ENCODE assay signal across 34 mouse cellular contexts in genomic region chr10:61402911-61403310, GRCm38 (mm10). TPM values are rescaled to one million over a fixed set of nuclear protein-coding genes. Genes with fewer than 3 reads are reported as not detected.
A peak's percentile ranks its signal among the peaks of the same experiment; 100 is the strongest.
DNase-seq lines count a peak whose midpoint lies in the region; ATAC-seq and TF ChIP-seq lines count a peak whose summit lies in the region.
"Had no signal": no experiment of that assay in that cellular context is flagged by ENCODE, and none has a peak within 500 bp of the region (broad histone marks: within the 10 kb centered on the region; RNA-seq: fewer than 3 reads in every experiment).

No protein-coding gene starts in this region.

- intact Hi-C loops in left cerebral cortex, postnatal 36 days (cut with DNase I): loop anchor here (5.0 kb wide), 1 partner anchor 206 kb away; no protein-coding TSS in a partner anchor

- no peaks in the 10 kb centered on the region for H3K36me3 ChIP-seq in hindbrain, postnatal 0 days (ENCODE audit: insufficient read depth, low read length)
- no peaks in the 10 kb centered on the region for H3K36me3 ChIP-seq in hindbrain, embryonic 16.5 days (ENCODE audit: control insufficient read depth, insufficient read depth, low read length)
- H3K36me3 ChIP-seq in lung, postnatal 0 days (ENCODE audit: insufficient read depth, low read length): no peaks in the 10 kb centered on the region
- H3K36me3 ChIP-seq: forebrain, embryonic 12.5 days; hindbrain, embryonic 10.5 days; hindbrain, embryonic 15.5 days; intestine, embryonic 15.5 days; neural tube, embryonic 12.5 days had no signal

- H3K4me2 ChIP-seq in hindbrain, postnatal 0 days (ENCODE audit: low read depth, low read length): no peak overlapping the region
- H3K4me2 ChIP-seq in hindbrain, embryonic 16.5 days (ENCODE audit: low read length): no peak overlapping the region
- no peak overlapping the region for H3K4me2 ChIP-seq in lung, postnatal 0 days (replicated peaks; ENCODE audit: low read depth, low read length)
- H3K4me2 ChIP-seq: forebrain, embryonic 12.5 days; hindbrain, embryonic 15.5 days; intestine, embryonic 15.5 days; lung, embryonic 14.5 days; midbrain, embryonic 11.5 days; neural tube, embryonic 12.5 days had no signal

- TF ChIP-seq EP300 in lung, postnatal 0 days (IDR thresholded peaks at IDR 0.05): no peak

- WGBS in hindbrain, postnatal 0 days: 51% methylated on average over 2 of the region's 2 CpGs
- WGBS in hindbrain, embryonic 16.5 days: 77% methylated on average over 2 of the region's 2 CpGs
- WGBS in lung, postnatal 0 days: 48% methylated on average over 2 of the region's 2 CpGs

- no peaks in the 10 kb centered on the region for H3K9me3 ChIP-seq in hindbrain, postnatal 0 days (ENCODE audit: low read length)
- H3K9me3 ChIP-seq in hindbrain, embryonic 16.5 days (ENCODE audit: control insufficient read depth, low read length): no peaks in the 10 kb centered on the region
- H3K9me3 ChIP-seq in lung, postnatal 0 days (ENCODE audit: low read length): no peaks in the 10 kb centered on the region
- H3K9me3 ChIP-seq: forebrain, embryonic 12.5 days; hindbrain, embryonic 15.5 days; intestine, embryonic 15.5 days; neural tube, embryonic 12.5 days had no signal

- DNase-seq in adrenal gland, postnatal 10 days: peak; percentile 66
- no peak for DNase-seq in adrenal gland, adult 18-20 months (ENCODE audit: low spot score in 2 of 2)
- peak; percentile 44 for DNase-seq in hindbrain, postnatal 0 days (ENCODE audit: low spot score)
- DNase-seq in lung, postnatal 0 days (ENCODE audit: low spot score): peak; percentile 29
- DNase-seq in lung, postnatal 4 days: no peak
- peak; percentile 47 for DNase-seq in R1 (ENCODE audit: low read depth, low spot score)
- no peak for DNase-seq in left cerebral cortex, postnatal 36 days (ENCODE audit: low spot score in 2 of 2)
- DNase-seq: adrenal gland, adult 8-10 months; cerebellum, adult 2 months; forebrain, postnatal 0 days; gastrocnemius, postnatal 14 days; heart, adult 11 months; heart, postnatal 14 days; kidney, adult 8-10 months; kidney, postnatal 25 days; left cerebral cortex, postnatal 4 days; lung, embryonic 14.5 days; right cerebral cortex, adult 18-20 months; spleen, adult 18-20 months; thymus, adult 2 months; thymus, postnatal 36 days had no signal

- H3K4me1 ChIP-seq in hindbrain, postnatal 0 days (ENCODE audit: insufficient read depth, low read length): no peaks in the 10 kb centered on the region
- H3K4me1 ChIP-seq in hindbrain, embryonic 16.5 days (ENCODE audit: control insufficient read depth, insufficient read depth, low read depth, low read length): no peaks in the 10 kb centered on the region
- H3K4me1 ChIP-seq in lung, postnatal 0 days (ENCODE audit: insufficient read depth, low read depth, low read length): no peaks in the 10 kb centered on the region
- H3K4me1 ChIP-seq: forebrain, embryonic 12.5 days; neural tube, embryonic 12.5 days had no signal

- no peak for TF ChIP-seq CTCF in hindbrain, postnatal 0 days (IDR thresholded peaks at IDR 0.05; ENCODE audit: low read depth)
- no peak for TF ChIP-seq CTCF in lung, postnatal 0 days (IDR thresholded peaks at IDR 0.05)

- H3K27ac ChIP-seq in hindbrain, postnatal 0 days: no peak overlapping the region
- no peak overlapping the region for H3K27ac ChIP-seq in hindbrain, embryonic 16.5 days (ENCODE audit: low read depth, low read length)
- H3K27ac ChIP-seq in lung, postnatal 0 days (ENCODE audit: low read length): no peak overlapping the region
- H3K27ac ChIP-seq: forebrain, embryonic 12.5 days; hindbrain, embryonic 10.5 days; hindbrain, embryonic 15.5 days; intestine, embryonic 15.5 days; liver, embryonic 14.5 days; neural tube, embryonic 12.5 days had no signal

- ATAC-seq in hindbrain, postnatal 0 days: no peak
- no peak for ATAC-seq in hindbrain, embryonic 16.5 days
- ATAC-seq in lung, postnatal 0 days: peak; percentile 30; the same call in 1 of the 2 replicates
- ATAC-seq: forebrain, postnatal 0 days; intestine, embryonic 15.5 days; midbrain, embryonic 16.5 days; Patski had no signal

- H3K4me3 ChIP-seq in hindbrain, postnatal 0 days (ENCODE audit: low read length): no peak overlapping the region
- H3K4me3 ChIP-seq in hindbrain, embryonic 16.5 days (ENCODE audit: low read length): no peak overlapping the region
- no peak overlapping the region for H3K4me3 ChIP-seq in lung, postnatal 0 days (ENCODE audit: low read depth, low read length)
- H3K4me3 ChIP-seq: forebrain, embryonic 12.5 days; hindbrain, embryonic 10.5 days; hindbrain, embryonic 15.5 days; intestine, embryonic 15.5 days; myocyte; neural tube, embryonic 12.5 days had no signal

- no peak overlapping the region for H3K9ac ChIP-seq in hindbrain, postnatal 0 days (replicated peaks; ENCODE audit: low read length)
- H3K9ac ChIP-seq in hindbrain, embryonic 16.5 days (ENCODE audit: low read depth, low read length): no peak overlapping the region
- H3K9ac ChIP-seq in lung, postnatal 0 days (replicated peaks; ENCODE audit: low read depth): no peak overlapping the region
- H3K9ac ChIP-seq: forebrain, embryonic 12.5 days; forebrain, postnatal 0 days; hindbrain, embryonic 15.5 days; intestine, embryonic 15.5 days; liver, embryonic 14.5 days; lung, embryonic 14.5 days; neural tube, embryonic 12.5 days had no signal

- H3K27me3 ChIP-seq in hindbrain, postnatal 0 days (ENCODE audit: insufficient read depth, low read length): no peaks in the 10 kb centered on the region
- H3K27me3 ChIP-seq in hindbrain, embryonic 16.5 days (replicated peaks; ENCODE audit: control insufficient read depth, insufficient read depth, low read length): peaks cover 3% of the 10 kb centered on the region; the same call in 1 of the 2 replicates
- no peaks in the 10 kb centered on the region for H3K27me3 ChIP-seq in lung, postnatal 0 days (replicated peaks; ENCODE audit: insufficient read depth, low read length)
- H3K27me3 ChIP-seq: intestine, embryonic 15.5 days; Patski had no signal

RNA-seq across cellular contexts. Expression of gene Nodal, which starts 14.9 kb away (rescaled TPM):
- under 1 TPM in 1 of 2 experiments, not detected in 1; 0.36 TPM for total RNA-seq in adrenal gland, postnatal 10 days (2021)
- not detected for total RNA-seq in adrenal gland, adult 18-20 months (2021)
- total RNA-seq in hindbrain, postnatal 0 days (2014; rRNA removed): 0.58 and 1.1 TPM in 2 replicates
- polyA plus RNA-seq in hindbrain, postnatal 0 days (2015; fragmentation: Nextera tagmentation; extraction: Ambion mirVana): 0.33 and 0.43 TPM in 2 replicates
- polyA plus RNA-seq in hindbrain, embryonic 16.5 days (2015; fragmentation: Nextera tagmentation; extraction: Ambion mirVana): 0.24 and 0.56 TPM in 2 replicates
- 0.37 TPM in 2 replicates for polyA plus RNA-seq in lung, postnatal 0 days (2015; fragmentation: Nextera tagmentation; extraction: Ambion mirVana)
- under 1 TPM; 0.32 to 0.35 TPM for total RNA-seq in left cerebral cortex, postnatal 36 days (2021)
- total RNA-seq: adrenal gland, adult 8-10 months; forebrain, postnatal 0 days; megakaryocyte progenitor cell, adult 5-6 weeks; MEL had no signal
- polyA plus RNA-seq: forebrain, embryonic 12.5 days; midbrain, embryonic 11.5 days; neural tube, embryonic 12.5 days; Patski had no signal

RNA-seq across cellular contexts. Expression of gene Pald1, which starts 19.6 kb away (rescaled TPM):
- 10 to 100 TPM; 53.0 to 66.0 TPM for total RNA-seq in adrenal gland, postnatal 10 days (2021)
- total RNA-seq in adrenal gland, adult 18-20 months (2021): 10 to 100 TPM; 17.3 to 31.1 TPM
- 34.3 and 36.0 TPM in 2 replicates for total RNA-seq in hindbrain, postnatal 0 days (2014; rRNA removed)
- 21.7 TPM in 2 replicates for polyA plus RNA-seq in hindbrain, postnatal 0 days (2015; fragmentation: Nextera tagmentation; extraction: Ambion mirVana)
- 26.9 and 30.6 TPM in 2 replicates for polyA plus RNA-seq in hindbrain, embryonic 16.5 days (2015; fragmentation: Nextera tagmentation; extraction: Ambion mirVana)
- polyA plus RNA-seq in lung, postnatal 0 days (2015; fragmentation: Nextera tagmentation; extraction: Ambion mirVana): 30.4 and 36.0 TPM in 2 replicates
- total RNA-seq in left cerebral cortex, postnatal 36 days (2021): 1 to 10 TPM; 7.5 to 9.5 TPM
- total RNA-seq: megakaryocyte progenitor cell, adult 5-6 weeks had no signal

RNA-seq across cellular contexts. Expression of gene Eif4ebp2, which starts 49.5 kb away (rescaled TPM):
- total RNA-seq in adrenal gland, postnatal 10 days (2021): 100 to 1,000 TPM; 116 to 127 TPM
- total RNA-seq in adrenal gland, adult 18-20 months (2021): 100 to 1,000 TPM; 111 to 113 TPM
- 16.1 and 16.2 TPM in 2 replicates for total RNA-seq in hindbrain, postnatal 0 days (2014; rRNA removed)
- 34.9 and 35.9 TPM in 2 replicates for polyA plus RNA-seq in hindbrain, postnatal 0 days (2015; fragmentation: Nextera tagmentation; extraction: Ambion mirVana)
- polyA plus RNA-seq in hindbrain, embryonic 16.5 days (2015; fragmentation: Nextera tagmentation; extraction: Ambion mirVana): 43.2 and 46.6 TPM in 2 replicates
- 61.3 and 62.5 TPM in 2 replicates for polyA plus RNA-seq in lung, postnatal 0 days (2015; fragmentation: Nextera tagmentation; extraction: Ambion mirVana)
- 10 to 100 TPM; 43.1 to 49.0 TPM for total RNA-seq in left cerebral cortex, postnatal 36 days (2021)

Comparison
In these comparisons a context has a peak if more than half of its experiments do, and no peak if none do; other contexts are left out.
1. DNase-seq: peak in adrenal gland, postnatal 10 days (single experiment), hindbrain, postnatal 0 days (single experiment), lung, postnatal 0 days (single experiment) and R1 (single experiment); none in adrenal gland, adult 18-20 months (0 of 2), lung, postnatal 4 days (0 of 2) and left cerebral cortex, postnatal 36 days (0 of 2).